Mouse (Mus musculus) thymus, postnatal 10 days (tissue): Measurements from ENCODE around the gene Il20rb.

Source experiments
- DNase-seq, 2 experiments: peaks; one replicate each; pipeline ENCODE4 v3.0.0; 2021; ENCODE audit warnings: low spot score in 2 of 2

Il20rb gene

GRCm38 (mm10) chr9:100486431-100486830 lies at the start of gene Il20rb:
TSS of gene Il20rb (minus strand) at chr9:100486788.
- DNase-seq: no peak

- no peak for DNase-seq
Measured at GRCm38 (mm10) chr9:100535618-100536262, 49.2 kb upstream of the Il20rb start.

- no peak for DNase-seq
Measured at GRCm38 (mm10) chr9:100534686-100535085, 48.1 kb upstream of the Il20rb start.

- DNase-seq: no peak
Measured at GRCm38 (mm10) chr9:100532847-100533505, 46.4 kb upstream of the Il20rb start.

GRCm38 (mm10) chr9:100531296-100531695 lies 44.7 kb upstream of the Il20rb start:
- no peak for DNase-seq

- no peak for DNase-seq
Measured at GRCm38 (mm10) chr9:100525225-100525624, 38.6 kb upstream of the Il20rb start.

GRCm38 (mm10) chr9:100522029-100522428 lies 35.4 kb upstream of the Il20rb start:
- no peak for DNase-seq

- DNase-seq: peak in 1 of 2 experiments; percentile 46
Measured at GRCm38 (mm10) chr9:100520586-100520985, 34.0 kb upstream of the Il20rb start.

GRCm38 (mm10) chr9:100520012-100520411 lies 33.4 kb upstream of the Il20rb start:
- DNase-seq: no peak

- DNase-seq: no peak
Measured at GRCm38 (mm10) chr9:100507581-100507980, 21.0 kb upstream of the Il20rb start.

- DNase-seq: no peak
Measured at GRCm38 (mm10) chr9:100506652-100507051, 20.1 kb upstream of the Il20rb start.

GRCm38 (mm10) chr9:100505498-100505897 lies 18.9 kb upstream of the Il20rb start:
- no peak for DNase-seq

- peak in 1 of 2 experiments; percentile 15 for DNase-seq
Measured at GRCm38 (mm10) chr9:100493611-100494261, 7.1 kb upstream of the Il20rb start.

- DNase-seq: no peak
Measured at GRCm38 (mm10) chr9:100491424-100491823, 4.8 kb upstream of the Il20rb start.

GRCm38 (mm10) chr9:100488969-100489368 lies 2.4 kb upstream of the Il20rb start:
- no peak for DNase-seq

- no peak for DNase-seq
Measured at GRCm38 (mm10) chr9:100488056-100488713, 1.6 kb upstream of the Il20rb start.

- no peak for DNase-seq
Measured at GRCm38 (mm10) chr9:100483318-100483717, 3.3 kb downstream of the Il20rb start.

GRCm38 (mm10) chr9:100481626-100482025 lies 5.0 kb downstream of the Il20rb start:
- DNase-seq: no peak

- no peak for DNase-seq
Measured at GRCm38 (mm10) chr9:100474056-100474455, 12.5 kb downstream of the Il20rb start.

GRCm38 (mm10) chr9:100473361-100473760 lies 13.2 kb downstream of the Il20rb start:
- no peak for DNase-seq

- DNase-seq: no peak
Measured at GRCm38 (mm10) chr9:100472931-100473330, 13.7 kb downstream of the Il20rb start.

- DNase-seq: no peak
Measured at GRCm38 (mm10) chr9:100471605-100471953, 15.0 kb downstream of the Il20rb start.
